Mouse (Mus musculus) brain, embryonic 18.5 days (tissue): ENCODE results near the gene Txndc9.
"Not testable (repeated sequence)": the region's sequence is repeated elsewhere in the genome, so short reads cannot be mapped to it uniquely, and the experiment has no call there.

ENCODE experiments used
- DNase-seq: peaks from one replicate; pipeline ENCODE4 v3.0.0-alpha.2; 2012; ENCODE audit warnings: low read depth, low spot score

Gene Txndc9

GRCm38 (mm10) chr1:37976666-37977065, 21.0 kb downstream of the Txndc9 start:
- not testable (repeated sequence) for DNase-seq

- no peak for DNase-seq
Measured at GRCm38 (mm10) chr1:37971520-37971919, 26.2 kb downstream of the Txndc9 start.

- DNase-seq: no peak
Measured at GRCm38 (mm10) chr1:37968746-37969145, 28.9 kb downstream of the Txndc9 start.

- no peak for DNase-seq
Measured at GRCm38 (mm10) chr1:37965571-37965970, 32.1 kb downstream of the Txndc9 start.

GRCm38 (mm10) chr1:37959486-37959885, 38.2 kb downstream of the Txndc9 start:
- no peak for DNase-seq

GRCm38 (mm10) chr1:37958516-37958915, 39.2 kb downstream of the Txndc9 start:
- DNase-seq: no peak

- no peak for DNase-seq
Measured at GRCm38 (mm10) chr1:37957659-37958058, 40.0 kb downstream of the Txndc9 start, which contains the start of gene Lyg1. TSS of gene Lyg1 (minus strand) at chr1:37957759.

- DNase-seq: no peak
Measured at GRCm38 (mm10) chr1:37956690-37957431, 40.8 kb downstream of the Txndc9 start.

- no peak for DNase-seq
Measured at GRCm38 (mm10) chr1:37955251-37955650, 42.4 kb downstream of the Txndc9 start.

GRCm38 (mm10) chr1:37954786-37955185, 42.9 kb downstream of the Txndc9 start:
- DNase-seq: no peak

GRCm38 (mm10) chr1:37948906-37949305, 48.8 kb downstream of the Txndc9 start:
- no peak for DNase-seq
